Mouse (Mus musculus) gastrocnemius, postnatal 36 days (tissue): Measurements from ENCODE around the gene Cfap58. TPM values are rescaled to one million over a fixed set of nuclear protein-coding genes. Genes with fewer than 3 reads are reported as not detected.

Source experiments
- DNase-seq, 2 experiments: peaks; one replicate each; pipeline ENCODE4 v3.0.0; 2022
- intact Hi-C: fragments of 180-260 bp; cut with DNase I; formaldehyde crosslinking; loops from one replicate; pipeline ENCODE4 v1.15.1; 2025
- total RNA-seq, 2 experiments: library from RNA; stranded (reverse); gene quantifications; 2 replicates each; pipeline ENCODE4 v1.2.3; 2021

The Cfap58 gene
- total RNA-seq, 2 experiments from 2014 or later, result not detected

DNA sequence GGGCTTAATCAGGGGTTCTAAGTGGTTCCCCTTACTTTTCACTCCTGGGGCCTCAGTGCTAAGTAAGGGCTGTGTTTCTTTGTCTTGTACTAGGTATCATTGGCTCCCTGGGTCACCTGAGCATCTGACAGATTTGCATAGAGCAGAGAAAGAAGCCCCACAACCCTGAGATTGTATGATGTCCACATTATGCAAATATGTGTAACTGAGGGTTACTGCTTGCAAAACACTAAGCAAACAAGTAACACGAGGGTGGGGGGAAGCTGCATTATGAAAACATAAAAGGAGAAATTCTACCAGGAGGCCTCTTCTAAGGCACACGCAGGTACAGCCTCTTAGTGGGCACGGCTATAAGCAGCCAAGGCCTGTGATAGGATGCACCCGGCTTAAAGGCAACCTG, 22.2 kb upstream of the Cfap58 start:
- intact Hi-C loops, result no loop called here

DNA sequence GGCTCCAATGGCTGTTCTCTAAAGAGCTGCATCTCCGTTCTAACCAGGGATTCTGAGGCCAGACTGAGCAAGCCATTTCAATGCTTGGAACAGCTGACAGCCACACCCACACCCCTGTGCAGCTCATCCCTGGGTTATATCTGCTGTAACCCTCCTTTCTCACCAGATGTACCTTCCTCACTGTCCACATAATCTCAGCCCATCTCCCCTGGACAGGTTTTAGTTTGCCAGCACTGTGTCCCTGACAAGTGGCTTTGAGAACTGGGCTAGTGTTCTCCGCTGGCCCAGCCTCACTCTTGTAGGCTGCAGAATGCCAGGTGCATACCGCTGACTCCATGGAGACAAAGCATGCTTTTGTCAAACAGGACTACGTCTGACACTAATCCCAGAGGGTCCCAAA, 20.1 kb upstream of the Cfap58 start:
- intact Hi-C loops, result no loop called here
- no peak for DNase-seq

More for the DNA sequence above, 22.2 kb upstream of the Cfap58 start:
- DNase-seq, result no peak

DNA sequence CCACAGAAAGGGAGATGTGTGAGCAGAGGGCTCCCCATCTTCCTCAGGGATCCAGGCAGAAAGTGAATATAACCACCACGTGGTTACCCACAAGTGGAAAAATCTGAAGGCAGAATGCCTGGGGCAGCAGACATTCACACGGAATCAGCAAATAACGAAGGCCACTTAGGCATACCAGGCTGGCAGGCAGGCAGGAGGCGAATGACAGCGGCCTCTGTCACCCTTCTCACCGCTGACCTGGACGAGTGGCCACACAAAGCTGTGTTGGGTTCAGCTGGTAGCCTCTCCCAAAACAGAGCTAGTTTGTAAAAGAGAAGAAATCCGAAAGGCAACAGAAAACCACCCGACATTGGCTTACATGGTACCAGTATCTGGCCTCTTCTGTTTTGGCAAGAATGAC, 19.5 kb upstream of the Cfap58 start:
- intact Hi-C loops, result no loop called here
- DNase-seq, result no peak

DNA sequence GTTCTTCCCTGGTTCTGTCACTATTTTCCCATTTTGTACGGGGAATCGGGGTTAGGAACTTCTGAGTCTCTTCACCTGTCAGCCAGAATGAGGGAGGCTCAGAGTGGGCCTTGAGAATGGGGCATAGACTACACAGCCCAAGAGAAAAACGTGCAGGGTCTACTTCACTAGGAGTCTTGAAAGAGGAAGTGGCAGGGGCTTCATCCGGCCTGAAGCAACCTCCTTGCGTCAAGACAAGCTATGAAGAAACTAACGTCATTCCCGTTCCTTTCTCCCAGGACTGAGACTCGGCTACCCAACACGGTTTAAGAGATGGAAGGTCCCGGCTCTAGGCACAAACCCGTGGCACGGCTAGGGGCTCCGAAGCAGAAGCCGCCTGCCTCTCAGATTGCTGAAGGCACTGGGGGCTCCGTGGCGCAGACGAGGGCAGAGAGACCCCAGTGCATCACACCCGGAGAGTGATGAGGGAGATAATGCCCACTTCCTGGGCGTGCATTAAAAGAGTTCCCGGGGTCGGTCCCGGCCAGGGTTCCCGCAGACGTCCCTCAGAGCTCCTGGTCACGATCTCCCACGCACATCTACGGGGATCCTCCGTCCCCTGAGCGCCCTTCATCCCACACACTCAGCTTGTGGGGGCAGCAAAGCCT, 18.9 kb upstream of the Cfap58 start:
- intact Hi-C loops, result no loop called here
- DNase-seq, result no peak

- intact Hi-C loops, result no loop called here
- peak; percentile 61 to 73 for DNase-seq
Observed at GRCm38 (mm10) chr19:47919126-47919965, 18.1 kb upstream of the Cfap58 start, which contains the start of the genes Cfap43 and Itprip. Gene Cfap43, minus strand, starts transcription at chr19:47919287. Gene Itprip, minus strand, starts transcription at chr19:47919299.

GRCm38 (mm10) chr19:47919966-47920375, 17.5 kb upstream of the Cfap58 start:
- intact Hi-C loops, result no loop called here
- no peak for DNase-seq

- no peak for DNase-seq
- intact Hi-C loops, result no loop called here
Observed at GRCm38 (mm10) chr19:47925819-47926218, 11.7 kb upstream of the Cfap58 start.

- no peak for DNase-seq
- intact Hi-C loops, result no loop called here
Observed at GRCm38 (mm10) chr19:47927032-47927431, 10.4 kb upstream of the Cfap58 start.

DNA sequence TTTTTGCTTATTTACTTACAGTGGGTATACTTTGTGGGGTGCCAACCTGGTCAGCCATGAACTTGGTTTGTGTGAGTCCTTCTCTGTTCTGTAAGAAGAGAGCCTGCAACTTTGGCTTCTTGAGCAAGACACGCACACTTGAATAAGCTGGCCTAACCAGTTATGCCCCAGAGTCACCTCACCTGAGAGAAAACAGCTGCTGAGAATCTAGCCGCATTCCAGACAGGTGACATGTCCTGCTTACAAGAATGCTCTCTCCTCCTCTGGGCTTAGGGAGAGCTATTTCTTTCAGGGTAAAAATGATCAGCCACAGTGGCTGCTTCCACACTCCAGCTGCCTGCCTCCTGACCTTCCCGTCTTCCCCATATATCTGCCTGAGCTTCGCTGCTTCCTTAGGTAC, 8.4 kb upstream of the Cfap58 start:
- no peak for DNase-seq
- intact Hi-C loops, result no loop called here

DNA sequence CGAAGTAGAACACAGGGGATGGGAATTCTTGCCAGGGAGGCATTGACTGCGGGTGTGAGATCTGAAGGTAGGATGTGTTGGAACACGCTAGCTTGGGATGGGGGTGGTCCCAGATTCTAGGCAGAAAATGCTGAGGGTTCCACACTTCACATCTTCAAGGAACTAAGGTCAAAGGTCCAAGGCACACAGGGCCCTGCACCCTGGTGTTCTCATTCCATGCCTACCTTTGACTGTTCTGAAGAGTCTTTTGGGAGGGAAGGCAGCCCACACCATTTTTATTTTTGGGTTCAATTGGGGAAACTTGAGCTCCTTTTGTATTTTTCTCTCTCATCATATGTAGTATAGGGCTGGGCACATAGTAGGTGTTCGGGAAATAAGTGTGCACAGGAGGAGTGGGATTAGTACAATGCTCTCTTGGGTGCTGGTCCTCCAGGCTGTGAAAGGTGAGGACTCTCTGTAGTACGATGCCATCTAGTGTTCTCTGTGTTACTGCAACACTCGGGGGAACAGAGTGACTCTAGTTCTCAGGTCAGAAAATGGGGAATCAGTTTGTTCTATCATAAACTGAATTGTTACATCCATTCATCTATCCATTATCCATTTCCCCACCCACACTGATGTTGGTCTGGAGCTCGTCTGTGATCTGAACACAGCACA, 5.4 kb upstream of the Cfap58 start:
- DNase-seq, result no peak
- intact Hi-C loops, result loop anchor here (1.0 to 10.0 kb wide), 2 partner anchors 50 to 267 kb away; no protein-coding TSS in a partner anchor

DNA sequence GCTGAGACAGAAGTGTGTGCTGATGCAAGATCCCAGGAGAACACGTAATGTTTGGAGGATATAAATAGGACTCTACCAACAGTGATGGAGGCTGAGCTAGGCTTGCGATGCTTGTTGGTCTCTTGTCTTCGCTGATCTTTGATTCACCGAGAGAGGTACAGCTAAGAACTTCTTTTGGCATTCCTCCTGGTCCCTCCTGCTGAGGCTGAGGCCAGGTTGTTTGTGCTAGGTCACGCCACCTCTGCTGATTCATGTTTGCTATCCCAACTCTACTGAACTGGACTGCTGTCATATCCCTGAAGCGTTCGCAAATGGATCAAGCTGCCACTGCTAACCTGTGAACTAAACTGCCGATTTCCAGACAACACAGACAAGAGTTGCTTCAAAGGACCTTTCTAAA, 3.3 kb upstream of the Cfap58 start:
- DNase-seq, result no peak
- intact Hi-C loops, result loop anchor here (10.0 kb wide), 1 partner anchor 269 kb away; no protein-coding TSS in a partner anchor

DNA sequence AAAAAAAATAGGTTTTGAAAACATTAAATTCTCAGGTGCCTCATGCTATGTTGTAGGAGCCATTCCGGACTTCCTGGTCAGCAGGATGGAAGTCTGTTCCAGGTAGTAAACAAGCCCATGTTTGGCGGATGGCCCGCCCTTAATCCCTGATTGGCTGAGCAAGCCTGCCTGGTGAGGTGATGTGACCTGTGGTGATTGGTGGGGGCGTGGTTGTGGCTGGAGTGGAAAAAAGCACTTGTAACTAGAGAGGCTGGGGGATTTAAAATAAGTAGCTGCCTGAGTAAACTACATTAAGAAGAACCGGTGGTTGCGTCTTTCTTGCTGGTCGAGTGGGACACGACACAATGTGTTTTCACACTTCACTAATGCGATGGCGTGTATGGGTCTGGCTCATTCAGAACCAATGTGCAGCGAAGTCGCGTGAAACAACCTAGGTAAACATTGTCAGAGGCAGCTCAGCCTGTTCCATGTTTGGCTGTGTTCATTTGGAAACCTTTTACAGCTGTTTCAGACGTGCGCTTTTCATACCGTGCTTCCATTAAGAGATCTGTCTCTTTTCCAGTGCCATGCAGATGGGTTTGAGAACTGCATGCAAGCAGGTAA, 2.7 kb upstream of the Cfap58 start:
- intact Hi-C loops, result loop anchor here (10.0 kb wide), 1 partner anchor 270 kb away; no protein-coding TSS in a partner anchor
- no peak for DNase-seq

DNA sequence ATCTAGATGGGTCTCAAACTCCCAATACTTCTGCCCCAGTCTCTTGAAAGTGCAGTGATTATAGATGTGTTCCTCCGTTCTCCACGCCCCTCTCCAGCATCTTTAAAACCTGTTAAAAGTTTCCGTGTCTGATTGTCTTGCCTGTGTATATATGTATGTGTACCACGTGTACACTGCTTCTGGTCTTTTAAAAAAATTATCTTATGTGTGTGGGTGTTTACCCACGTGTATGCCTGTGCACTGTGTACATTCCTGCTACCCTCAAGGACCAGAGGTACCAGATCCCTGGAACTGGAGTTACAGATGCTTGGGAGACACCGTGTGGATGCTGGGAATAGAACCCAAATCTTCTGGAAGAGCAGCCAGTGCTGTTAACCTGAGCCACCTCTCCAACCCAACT, 1.9 kb upstream of the Cfap58 start:
- no peak for DNase-seq
- intact Hi-C loops, result loop anchor here (10.0 kb wide), 1 partner anchor 271 kb away; no protein-coding TSS in a partner anchor

DNA sequence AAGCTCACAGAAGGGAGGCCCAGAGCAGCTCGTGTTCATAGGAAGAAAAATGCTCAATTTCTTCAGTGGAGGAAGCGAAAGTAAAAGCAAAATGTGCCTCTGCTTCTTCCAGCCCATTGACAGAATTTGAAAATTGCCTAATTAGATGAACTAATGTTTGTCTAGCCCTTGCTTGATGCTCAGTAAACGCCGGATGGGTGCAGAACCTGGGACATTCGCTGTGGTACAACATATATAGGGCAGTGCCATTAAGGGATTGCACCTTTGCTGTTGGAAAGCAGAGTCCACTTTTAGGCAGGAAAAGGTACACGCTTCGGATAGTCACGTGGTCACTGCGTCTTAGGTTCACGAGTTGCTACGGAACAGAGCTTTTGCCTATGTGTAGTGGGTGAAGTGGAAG, 985 bp upstream of the Cfap58 start:
- intact Hi-C loops, result loop anchor here (10.0 kb wide), 1 partner anchor 272 kb away; no protein-coding TSS in a partner anchor

GRCm38 (mm10) chr19:47936938-47937337, 537 bp upstream of the Cfap58 start:
- no peak for DNase-seq
- intact Hi-C loops, result loop anchor here (10.0 kb wide), 1 partner anchor 272 kb away; no protein-coding TSS in a partner anchor

More for the DNA sequence above, 985 bp upstream of the Cfap58 start:
- DNase-seq, result no peak

DNA sequence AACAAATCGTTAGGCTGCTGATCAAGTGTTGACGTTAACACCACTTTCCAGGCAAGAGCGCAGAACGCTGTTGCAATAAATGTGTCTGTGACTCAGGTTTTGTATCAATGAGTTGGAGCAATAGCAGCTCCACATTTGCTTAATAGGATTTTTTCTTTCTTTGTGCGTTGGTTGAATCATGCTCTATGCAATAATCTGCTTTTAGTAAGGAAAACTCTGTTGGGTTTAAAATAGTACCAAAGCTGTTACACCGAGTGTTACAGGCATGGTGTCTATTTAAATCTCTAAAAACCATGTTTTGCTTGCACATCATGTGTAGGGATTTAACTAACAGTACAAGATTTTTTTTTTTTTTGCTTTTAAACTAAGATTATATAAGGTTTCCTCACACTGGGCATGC, 1.9 kb downstream of the Cfap58 start:
- no peak for DNase-seq
- intact Hi-C loops, result loop anchor here (10.0 kb wide), 1 partner anchor 275 kb away; no protein-coding TSS in a partner anchor

DNA sequence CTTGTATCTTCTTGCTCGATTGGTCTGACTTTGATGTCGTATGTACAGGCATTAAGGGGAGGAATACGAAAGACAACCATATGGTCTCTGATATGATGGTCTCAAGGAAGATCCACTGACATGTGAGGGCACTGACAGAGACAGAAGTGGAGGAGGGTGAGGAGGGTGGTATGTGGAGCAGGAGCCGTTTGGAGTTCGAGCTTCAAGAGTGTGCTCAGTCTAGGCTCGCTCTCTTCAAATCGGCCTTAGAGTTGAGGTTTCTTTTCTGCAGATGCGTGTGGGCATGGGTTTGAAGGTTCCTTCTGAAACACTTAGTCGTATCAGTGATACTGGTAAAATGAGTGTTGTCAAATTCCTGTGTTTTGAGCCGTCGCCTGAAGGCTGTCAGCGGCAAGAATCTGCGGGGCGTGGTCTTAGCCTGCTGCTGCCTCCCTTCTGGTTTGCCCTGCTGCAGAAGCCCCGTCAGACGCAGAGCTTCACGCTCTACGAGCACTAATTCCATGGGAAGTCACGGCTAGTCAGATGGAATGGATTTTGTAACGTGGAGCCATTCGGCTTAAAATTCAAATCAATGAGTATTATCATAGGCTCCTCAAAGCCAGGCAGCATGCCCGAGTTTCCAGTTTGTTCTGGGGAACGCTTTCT, 9.5 kb downstream of the Cfap58 start:
- no peak for DNase-seq

GRCm38 (mm10) chr19:47950946-47951345, 13.5 kb downstream of the Cfap58 start:
- DNase-seq, result no peak
- intact Hi-C loops, result no loop called here

More for the DNA sequence above, 9.5 kb downstream of the Cfap58 start:
- intact Hi-C loops, result no loop called here

DNA sequence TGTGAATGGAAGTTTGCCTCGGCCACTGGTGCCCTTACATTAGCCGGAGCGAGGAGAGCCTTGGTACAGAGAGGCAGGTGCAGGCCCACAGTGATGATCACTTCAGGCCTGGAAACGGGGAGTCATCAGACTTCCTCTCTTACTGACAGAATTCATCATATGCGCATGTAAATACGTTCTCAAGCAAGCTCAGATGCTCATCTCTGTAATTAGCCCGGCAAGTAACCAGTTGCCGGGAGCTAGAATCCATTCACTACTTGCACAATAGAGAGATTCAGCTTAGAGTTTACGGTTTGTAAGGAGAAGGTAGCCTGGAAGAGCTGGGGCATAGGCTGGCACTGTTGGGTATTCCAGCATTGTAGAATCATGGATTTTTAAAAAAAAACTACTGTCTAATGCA, 15.7 kb downstream of the Cfap58 start:
- intact Hi-C loops, result no loop called here

DNA sequence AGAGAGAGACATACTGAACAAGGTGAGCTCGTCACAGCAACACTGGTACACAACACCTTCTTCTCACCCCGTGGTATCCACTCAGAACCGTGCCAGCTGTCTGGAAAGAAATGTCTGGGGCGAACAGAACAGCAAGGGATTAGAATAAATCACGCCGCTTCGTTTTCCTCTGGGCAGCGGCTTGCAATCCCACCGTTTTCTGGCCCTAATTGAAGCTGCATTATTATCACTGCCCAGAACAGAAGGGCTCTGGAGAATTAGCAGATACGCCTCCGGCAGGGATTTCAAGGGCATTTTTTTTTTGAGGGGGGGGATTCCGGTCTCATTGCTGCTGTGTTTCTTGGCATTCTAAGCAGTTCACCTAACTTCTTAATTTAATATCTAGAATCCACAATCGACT, 20.7 kb downstream of the Cfap58 start:
- no peak for DNase-seq
- intact Hi-C loops, result no loop called here

More for the DNA sequence above, 15.7 kb downstream of the Cfap58 start:
- DNase-seq, result no peak
